Mouse (Mus musculus): ENCODE measurements around the gene Plxnb1. TPM values are rescaled to one million over a fixed set of nuclear protein-coding genes. Genes with fewer than 3 reads are reported as not detected.

The Plxnb1 gene
- polyA plus RNA-seq, 1 experiment from 2014 or later, result 7.4 TPM

- H3K36me3 ChIP-seq (ENCODE audit: control insufficient read depth, insufficient read depth, low read length), result no peaks in the 10 kb centered on the region
- H3K9me3 ChIP-seq (ENCODE audit: control insufficient read depth, low read length), result no peaks in the 10 kb centered on the region
- no peak for ATAC-seq (replicated peaks; ENCODE audit: low FRiP score)
- no peak overlapping the region for H3K9ac ChIP-seq (ENCODE audit: low read depth, low read length)
- H3K4me1 ChIP-seq (replicated peaks; ENCODE audit: control insufficient read depth, insufficient read depth, low read length), result no peaks in the 10 kb centered on the region
- H3K27me3 ChIP-seq (replicated peaks; ENCODE audit: control insufficient read depth, insufficient read depth, low read length), result no peaks in the 10 kb centered on the region
- no peak overlapping the region for H3K27ac ChIP-seq (ENCODE audit: low read depth, low read length)
- H3K4me2 ChIP-seq, result no peak overlapping the region
- H3K4me3 ChIP-seq (ENCODE audit: low read depth, low read length), result no peak overlapping the region
- no peak for DNase-seq (ENCODE audit: low spot score)
Observed at GRCm38 (mm10) chr9:109167316-109167715, 72.1 kb downstream of the Plxnb1 start.

Other genes with a start within 250 kb of the Plxnb1 start
- gene Slc26a6, start 242.1 kb upstream of the Plxnb1 start, polyA plus RNA-seq (2014; fragmentation: Nextera tagmentation; extraction: Ambion mirVana), result 9.0 and 10.5 TPM in 2 replicates
- not detected in 2 replicates for gene Tmem89, start 180.8 kb upstream of the Plxnb1 start, polyA plus RNA-seq (2014; fragmentation: Nextera tagmentation; extraction: Ambion mirVana)
- gene Uqcrc1, start 158.8 kb upstream of the Plxnb1 start, polyA plus RNA-seq (2014; fragmentation: Nextera tagmentation; extraction: Ambion mirVana), result 547 and 583 TPM in 2 replicates
- 0.16 and 0.69 TPM in 2 replicates for gene Col7a1, start 141.8 kb upstream of the Plxnb1 start, polyA plus RNA-seq (2014; fragmentation: Nextera tagmentation; extraction: Ambion mirVana)
- gene Ucn2, start 109.4 kb upstream of the Plxnb1 start, polyA plus RNA-seq (2014; fragmentation: Nextera tagmentation; extraction: Ambion mirVana), result not detected in 2 replicates
- 7.4 and 9.1 TPM in 2 replicates for gene Pfkfb4, start 103.6 kb upstream of the Plxnb1 start, polyA plus RNA-seq (2014; fragmentation: Nextera tagmentation; extraction: Ambion mirVana)
- gene Shisa5, start 56.8 kb upstream of the Plxnb1 start, polyA plus RNA-seq (2014; fragmentation: Nextera tagmentation; extraction: Ambion mirVana), result 33.7 and 34.3 TPM in 2 replicates
- gene Trex1, start 35.7 kb upstream of the Plxnb1 start, polyA plus RNA-seq (2014; fragmentation: Nextera tagmentation; extraction: Ambion mirVana), result 8.9 and 9.7 TPM in 2 replicates
- 24.3 and 28.9 TPM in 2 replicates for gene Atrip, start 21.3 kb upstream of the Plxnb1 start, polyA plus RNA-seq (2014; fragmentation: Nextera tagmentation; extraction: Ambion mirVana)
- 21.9 TPM in 2 replicates for gene Ccdc51, start 12.9 kb upstream of the Plxnb1 start, polyA plus RNA-seq (2014; fragmentation: Nextera tagmentation; extraction: Ambion mirVana)
- 716 and 742 TPM in 2 replicates for gene Tma7, start 12.8 kb upstream of the Plxnb1 start, polyA plus RNA-seq (2014; fragmentation: Nextera tagmentation; extraction: Ambion mirVana)
- gene Fbxw21, start 66.7 kb downstream of the Plxnb1 start, polyA plus RNA-seq (2014; fragmentation: Nextera tagmentation; extraction: Ambion mirVana), result 0.08 TPM in 1 of 2 replicates, not detected in the other
- gene Fbxw13, start 100.6 kb downstream of the Plxnb1 start, polyA plus RNA-seq (2014; fragmentation: Nextera tagmentation; extraction: Ambion mirVana), result not detected in 2 replicates
- not detected in 2 replicates for gene Fbxw20, start 139.4 kb downstream of the Plxnb1 start, polyA plus RNA-seq (2014; fragmentation: Nextera tagmentation; extraction: Ambion mirVana)
- gene Fbxw14, start 192.3 kb downstream of the Plxnb1 start, polyA plus RNA-seq (2014; fragmentation: Nextera tagmentation; extraction: Ambion mirVana), result not detected in 2 replicates
- not detected in 2 replicates for gene Fbxw28, start 244.3 kb downstream of the Plxnb1 start, polyA plus RNA-seq (2014; fragmentation: Nextera tagmentation; extraction: Ambion mirVana)